Mouse (Mus musculus): ENCODE measurements around the gene Banf2.

GRCm38 (mm10) chr2:144009081-144009480 lies 23.8 kb upstream of the Banf2 start:
- TF ChIP-seq CHD2 (IDR thresholded peaks at IDR 0.05; ENCODE audit: low read depth, low read length) = no peak
- no peak for TF ChIP-seq HCFC1 (IDR thresholded peaks at IDR 0.05; ENCODE audit: borderline replicate concordance, insufficient read depth, low read length)
- TF ChIP-seq ZC3H11A (IDR thresholded peaks at IDR 0.05; ENCODE audit: borderline replicate concordance, low read depth, low read length) = no peak

All from ES-E14 (cell line).